Mouse (Mus musculus) T-helper 1 cell (primary cell): ENCODE measurements around the gene Hs6st3.

Experiments used
- in situ Hi-C: fragments of 300-600 bp; cut with MboI, MseI; formaldehyde crosslinking; loops from one replicate; pipeline ENCODE4 v1.15.1; 2025; ENCODE audit warnings: high pct_unique_total_duplicates

Gene Hs6st3

GRCm38 (mm10) chr14:119137906-119138785 lies at the start of gene Hs6st3:
Gene Hs6st3, plus strand, starts transcription at chr14:119138341.
- in situ Hi-C loops = no loop called here

DNA sequence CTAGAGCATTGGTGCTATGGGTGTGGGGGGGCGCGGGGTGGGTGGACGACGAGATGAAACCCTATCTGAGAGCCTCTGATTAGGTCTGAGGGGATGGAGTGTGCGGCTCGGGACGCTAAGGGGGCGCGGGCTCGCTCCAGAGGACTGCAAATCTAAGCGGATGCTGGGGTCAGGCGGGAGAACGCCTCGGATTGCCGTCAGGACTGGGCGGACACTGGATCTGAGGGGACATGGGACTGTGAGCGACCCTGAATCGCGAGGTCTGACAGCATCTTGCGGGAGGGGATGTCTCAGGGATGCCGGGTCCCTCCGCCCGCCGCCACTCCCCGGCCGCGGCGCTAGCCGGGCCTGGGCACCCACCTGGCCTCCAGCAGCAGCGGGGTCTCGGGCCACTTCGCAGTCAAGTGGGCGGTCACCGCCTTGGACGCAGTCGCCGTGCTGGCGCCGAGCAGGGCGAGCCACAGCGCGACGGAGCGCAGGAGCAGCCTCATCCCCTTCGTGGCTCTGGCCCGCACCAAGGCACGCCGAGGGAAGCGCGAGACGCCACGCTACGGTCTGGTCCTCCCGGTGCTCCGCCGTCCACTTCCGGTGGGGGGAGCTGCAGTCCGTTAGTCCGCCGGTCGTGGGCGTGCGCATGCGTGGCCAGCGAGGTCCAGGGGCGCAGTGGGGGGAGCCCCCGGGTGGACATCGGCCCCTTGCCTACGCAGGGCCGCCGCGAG lies 39.1 kb upstream of the Hs6st3 start, which contains the start of gene Uggt2:
TSS of gene Uggt2 (minus strand) at position 580 of the 719 bp plus-strand sequence.
- in situ Hi-C loops = no loop called here

DNA sequence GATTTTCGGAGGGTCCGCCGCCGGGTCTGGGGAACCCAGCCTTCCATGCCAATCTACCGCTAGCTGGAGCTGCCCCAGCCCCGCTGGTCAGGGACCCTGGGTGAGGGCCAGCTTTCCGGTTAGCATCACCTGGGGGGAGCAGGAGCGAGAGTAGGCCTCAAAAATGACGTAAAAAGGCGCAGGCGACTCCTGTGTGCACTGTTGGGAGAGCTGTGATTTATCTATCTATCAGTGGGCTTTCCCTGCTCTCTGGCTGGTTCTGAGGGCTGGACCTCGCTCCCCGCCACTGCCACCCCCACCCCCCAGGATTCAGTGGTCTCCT lies 38.6 kb upstream of the Hs6st3 start:
- in situ Hi-C loops = no loop called here

DNA sequence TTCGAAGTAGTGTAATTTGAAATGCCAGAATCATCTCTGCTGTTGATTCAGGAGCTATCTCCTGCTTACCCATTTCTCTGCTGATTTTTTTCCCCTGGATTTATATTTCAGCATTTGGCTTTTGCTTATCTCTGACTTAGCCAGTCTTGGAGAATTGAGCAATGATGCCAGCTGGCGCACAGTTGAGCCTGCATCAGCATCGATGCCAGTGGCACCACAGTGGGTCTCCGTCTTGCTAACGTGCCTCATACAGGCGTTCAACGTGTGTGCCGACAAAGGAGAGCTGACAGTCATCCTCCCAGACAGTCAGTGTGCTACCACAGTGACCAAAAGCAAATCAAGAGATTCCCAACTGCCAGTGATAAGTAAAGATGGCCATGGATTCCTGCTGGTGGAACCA lies 30.6 kb upstream of the Hs6st3 start:
- in situ Hi-C loops = no loop called here

DNA sequence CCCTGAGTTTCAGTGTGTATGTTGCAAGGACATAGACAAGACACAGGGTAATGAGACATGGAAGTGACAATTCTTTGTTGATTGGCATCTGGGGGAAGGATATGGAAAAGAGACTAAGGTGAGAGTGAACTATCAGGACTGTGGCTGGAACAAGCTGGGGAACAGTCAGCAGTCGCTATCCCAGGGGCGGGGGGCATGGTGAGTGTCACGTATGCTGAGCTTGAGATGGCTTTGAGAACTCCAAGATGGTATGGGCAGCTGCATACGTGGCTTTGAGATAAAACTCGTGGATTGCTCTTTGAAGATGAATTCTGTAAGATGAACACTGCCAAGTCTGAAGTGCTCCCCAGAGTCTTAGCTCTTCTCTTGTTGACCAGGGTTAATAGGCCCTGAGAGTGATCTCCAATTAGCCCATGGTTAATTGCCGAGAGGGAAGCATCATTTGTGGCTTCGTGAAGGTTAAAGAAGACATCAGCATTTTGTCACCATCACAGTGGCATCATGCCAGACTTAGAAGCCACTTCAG lies 29.3 kb upstream of the Hs6st3 start:
- in situ Hi-C loops = no loop called here

- in situ Hi-C loops = no loop called here
Measured at GRCm38 (mm10) chr14:119109776-119110218, 28.3 kb upstream of the Hs6st3 start.

DNA sequence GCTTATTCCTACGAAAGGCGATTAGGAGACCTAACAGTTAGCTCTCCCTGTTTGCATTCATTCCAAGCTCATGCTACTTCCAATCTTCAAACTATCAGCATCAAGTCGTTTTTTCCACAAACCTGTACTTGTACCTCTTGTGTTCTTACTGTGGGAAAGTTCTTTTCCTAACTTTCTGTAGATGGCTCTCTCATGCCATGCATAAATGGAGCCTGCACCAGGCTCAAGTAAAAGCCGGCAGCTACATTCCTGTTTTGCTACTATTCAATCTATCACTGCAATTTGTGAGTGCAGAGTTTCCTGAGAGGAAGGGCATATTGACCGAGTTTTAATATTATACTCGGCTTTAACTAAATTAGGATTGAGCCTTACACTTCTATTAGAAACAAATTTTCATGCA lies 25.6 kb upstream of the Hs6st3 start:
- in situ Hi-C loops = no loop called here

- in situ Hi-C loops = no loop called here
Measured at GRCm38 (mm10) chr14:119123582-119123981, 14.6 kb upstream of the Hs6st3 start.

DNA sequence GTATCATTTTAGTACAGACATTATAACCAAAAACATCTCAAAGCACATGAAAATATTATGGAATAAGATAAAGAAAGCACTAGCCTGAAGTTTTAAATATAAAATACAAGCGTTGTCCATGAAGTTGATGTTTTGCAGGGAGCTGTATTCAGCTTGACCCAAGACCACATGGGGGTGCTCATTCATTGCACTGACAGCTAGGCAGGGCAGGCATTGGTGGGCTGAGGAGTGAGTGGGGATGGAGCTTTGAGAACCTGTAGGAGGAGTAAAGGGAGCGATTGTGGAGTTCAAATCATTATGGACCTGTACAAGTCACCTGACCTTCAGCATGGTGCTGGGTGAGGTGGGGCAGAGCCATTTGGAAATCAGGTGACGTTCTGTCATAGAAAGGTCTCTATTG lies 14.1 kb upstream of the Hs6st3 start:
- in situ Hi-C loops = no loop called here

DNA sequence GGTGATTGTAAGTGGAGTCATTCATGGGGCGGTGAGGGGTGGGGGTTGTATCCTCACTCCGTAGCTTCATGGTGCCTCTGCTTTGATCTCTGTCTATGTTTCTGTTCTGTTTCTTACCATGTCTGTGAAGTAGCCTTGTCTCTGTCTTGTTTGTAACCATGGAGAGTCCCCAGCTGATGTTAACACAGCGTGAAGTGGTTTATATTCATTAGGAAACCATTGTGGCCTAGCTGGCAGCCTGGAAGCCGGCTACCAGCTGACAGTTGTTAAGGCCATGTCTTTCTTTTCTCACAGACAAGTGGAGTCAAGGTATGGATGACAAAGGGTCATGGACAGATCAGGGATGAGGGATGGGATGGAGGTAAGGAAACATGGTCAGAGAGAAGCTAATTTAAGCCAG lies 12.3 kb upstream of the Hs6st3 start:
- in situ Hi-C loops = no loop called here

- in situ Hi-C loops = no loop called here
Measured at GRCm38 (mm10) chr14:119127330-119127729, 10.8 kb upstream of the Hs6st3 start.

GRCm38 (mm10) chr14:119137512-119137905 lies 632 bp upstream of the Hs6st3 start:
- in situ Hi-C loops = no loop called here

- in situ Hi-C loops = no loop called here
Measured at GRCm38 (mm10) chr14:119138786-119139100, 602 bp downstream of the Hs6st3 start.

DNA sequence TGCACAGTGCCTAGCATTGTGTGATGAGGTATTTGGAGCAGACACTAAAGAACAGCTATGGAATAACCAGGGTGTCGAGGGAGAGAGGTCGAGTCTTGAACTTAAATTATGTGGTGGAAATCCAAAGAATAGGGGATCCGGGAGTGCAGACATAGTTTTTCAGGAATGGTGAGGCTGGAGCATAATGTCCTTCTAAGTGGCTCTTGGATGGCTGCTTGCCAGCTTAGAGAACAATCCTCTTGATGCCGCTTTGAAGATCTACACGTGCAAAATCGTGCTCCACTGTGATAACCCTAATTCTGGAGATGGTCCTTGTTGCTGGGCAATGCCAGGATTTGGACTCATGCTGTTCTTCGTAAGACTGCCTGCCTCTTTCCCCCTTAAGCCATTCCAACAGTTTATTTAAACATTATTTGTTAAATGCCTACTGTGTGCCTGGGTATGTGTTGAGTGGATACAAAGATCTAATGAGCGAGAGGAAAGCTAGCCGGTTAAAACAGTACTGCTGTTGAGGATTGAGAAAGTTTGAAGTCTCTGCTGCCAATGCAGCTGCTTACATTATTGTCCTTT lies 1.3 kb downstream of the Hs6st3 start:
- in situ Hi-C loops = no loop called here

- in situ Hi-C loops = no loop called here
Measured at GRCm38 (mm10) chr14:119153088-119153487, 14.9 kb downstream of the Hs6st3 start.

GRCm38 (mm10) chr14:119193905-119194304 lies 55.8 kb downstream of the Hs6st3 start:
- in situ Hi-C loops = no loop called here

GRCm38 (mm10) chr14:119203508-119203907 lies 65.4 kb downstream of the Hs6st3 start:
- in situ Hi-C loops = no loop called here

GRCm38 (mm10) chr14:119215576-119216309 lies 77.6 kb downstream of the Hs6st3 start:
- in situ Hi-C loops = loop anchor here (10.0 kb wide), 1 partner anchor 301 kb away; no protein-coding TSS in a partner anchor

- in situ Hi-C loops = no loop called here
Measured at GRCm38 (mm10) chr14:119227709-119228338, 89.7 kb downstream of the Hs6st3 start.

DNA sequence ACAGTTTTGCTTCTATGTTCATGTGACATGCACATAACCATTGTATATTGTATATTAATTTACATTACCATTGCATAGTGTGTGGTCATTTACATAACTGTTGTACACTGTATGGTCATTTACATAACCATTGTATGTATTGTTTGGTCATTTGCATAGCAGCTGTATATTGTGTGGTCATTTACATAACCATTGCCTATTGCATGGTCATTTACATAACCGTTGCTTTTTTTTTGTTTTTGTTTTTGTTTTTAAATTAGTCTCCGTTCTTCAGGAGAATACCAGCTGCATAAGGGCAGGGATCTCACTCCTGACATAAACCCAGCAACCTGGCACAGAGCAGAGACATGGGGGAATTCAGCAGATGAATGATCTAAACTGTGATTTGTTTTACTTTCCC lies 95.5 kb downstream of the Hs6st3 start:
- in situ Hi-C loops = no loop called here

DNA sequence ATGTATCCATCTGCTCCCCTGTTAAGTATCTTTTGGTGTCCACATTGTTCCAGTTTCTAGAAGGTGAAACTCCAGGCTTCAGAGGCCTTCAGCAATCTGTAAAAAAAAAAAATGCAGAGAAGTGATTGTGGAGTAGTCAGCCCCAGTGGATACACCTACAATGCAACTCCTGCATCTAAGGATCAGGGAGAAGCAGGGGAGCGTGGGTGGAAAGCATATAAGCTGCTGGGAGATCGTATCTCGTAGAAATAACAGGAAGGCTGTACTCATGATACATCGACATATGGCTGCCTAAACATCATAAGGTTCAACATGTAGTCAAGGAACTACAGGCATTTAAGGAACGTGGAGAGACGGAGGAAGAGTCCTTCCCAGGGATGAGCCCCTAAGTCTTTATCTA lies 109.0 kb downstream of the Hs6st3 start:
- in situ Hi-C loops = no loop called here
